Mouse (Mus musculus): ENCODE results near the gene Cxcl17. TPM values are rescaled to one million over a fixed set of nuclear protein-coding genes. Genes with fewer than 3 reads are reported as not detected.
"Not testable (repeated sequence)": the region's sequence is repeated elsewhere in the genome, so short reads cannot be mapped to it uniquely, and the experiment has no call there.

The Cxcl17 gene
- total RNA-seq, 2 experiments from 2014 or later: not detected

DNA sequence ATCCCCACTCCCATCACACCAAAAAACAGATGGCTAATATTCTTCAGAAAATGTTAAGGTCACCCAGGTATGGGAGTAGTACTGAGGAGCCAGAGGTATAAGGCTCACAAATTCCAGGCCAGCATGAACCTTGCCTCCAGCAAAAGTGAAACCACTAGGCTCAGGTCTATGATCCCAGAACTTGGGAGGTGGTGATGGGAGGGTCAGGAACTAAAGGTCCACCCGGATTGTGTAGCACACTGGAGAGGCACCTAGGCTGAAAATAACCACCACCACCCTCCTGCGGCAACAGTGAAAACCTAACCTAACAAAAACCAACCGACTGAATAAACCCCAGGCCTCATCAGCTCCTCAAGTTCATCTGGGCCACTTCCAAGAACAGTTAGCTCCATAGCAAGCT is 15.6 kb upstream of the Cxcl17 start:
- no peak for ATAC-seq (replicated peaks; ENCODE audit: low FRiP score, poor library complexity, severe bottlenecking)

DNA sequence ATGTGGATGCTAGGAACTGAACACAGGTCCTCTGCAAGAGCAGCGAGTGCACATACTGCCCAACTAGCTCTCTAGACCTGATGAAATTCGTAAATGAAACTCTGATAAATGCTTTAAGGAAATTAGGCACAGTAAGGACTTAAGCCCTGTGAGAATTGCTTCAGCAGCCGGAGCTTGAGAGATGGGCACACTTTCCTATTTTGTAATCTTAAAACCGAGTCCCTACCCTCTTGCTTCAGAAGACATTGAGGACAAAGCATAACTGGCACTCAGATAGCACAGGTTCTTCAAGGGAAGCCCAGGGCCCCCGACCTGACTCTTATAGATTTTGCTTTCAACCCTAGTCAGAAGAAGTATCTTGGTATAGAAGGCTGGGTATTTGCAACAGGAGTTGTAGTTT is 14.5 kb upstream of the Cxcl17 start:
- ATAC-seq (replicated peaks; ENCODE audit: low FRiP score, poor library complexity, severe bottlenecking): no peak

DNA sequence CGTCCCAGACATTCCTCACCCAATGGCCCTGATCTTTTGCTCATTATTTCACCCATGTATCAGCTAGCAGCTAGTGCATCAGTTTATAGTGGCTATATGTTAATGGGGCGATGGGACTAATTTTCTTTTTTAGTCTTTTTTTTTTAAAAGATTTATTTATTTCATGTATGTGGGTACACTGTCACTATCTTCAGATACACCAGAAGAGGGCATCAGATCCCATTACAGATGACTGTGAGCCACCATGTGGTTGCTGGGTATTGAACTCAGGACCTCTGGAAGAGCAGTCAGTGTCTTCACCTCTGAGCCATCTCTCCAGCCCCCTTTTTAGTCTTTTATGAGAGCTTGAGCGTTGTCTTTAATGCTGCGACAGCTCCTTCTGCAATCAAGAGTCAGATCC is 13.7 kb upstream of the Cxcl17 start:
- ATAC-seq (replicated peaks; ENCODE audit: low FRiP score, poor library complexity, severe bottlenecking): not testable (repeated sequence)

- peak; percentile 59 for ATAC-seq (replicated peaks; ENCODE audit: low FRiP score, poor library complexity, severe bottlenecking)
Measured at GRCm38 (mm10) chr7:25424429-25424828, 11.7 kb upstream of the Cxcl17 start.

DNA sequence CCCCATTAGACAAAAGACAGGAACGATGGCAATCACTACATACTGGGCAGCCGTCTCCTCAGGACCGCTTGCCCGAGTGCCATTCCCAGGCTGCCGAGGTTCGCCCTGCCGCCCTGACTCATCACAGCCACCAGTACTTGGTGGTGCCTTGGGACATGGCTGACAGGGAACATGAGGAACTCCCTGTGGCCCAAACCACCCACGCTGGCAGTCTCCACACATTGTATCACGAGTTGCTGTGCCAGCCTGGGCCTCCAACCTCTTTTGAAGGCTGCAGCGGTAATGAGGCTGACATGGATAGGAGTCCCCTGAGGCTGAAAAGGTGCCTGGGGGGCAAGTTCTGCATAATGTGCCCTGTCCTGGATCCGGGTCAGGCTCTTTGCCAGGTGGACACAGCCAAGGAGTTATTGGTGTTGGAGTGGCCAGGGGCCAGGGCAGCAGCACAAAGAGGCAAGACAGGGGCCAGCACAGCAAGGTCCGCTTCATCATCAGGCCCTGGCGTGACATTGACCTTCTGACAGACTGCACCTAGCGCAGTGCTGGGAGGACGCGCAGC is 9.7 kb upstream of the Cxcl17 start:
- no peak for ATAC-seq (replicated peaks; ENCODE audit: low FRiP score, poor library complexity, severe bottlenecking)

GRCm38 (mm10) chr7:25419943-25420342 is 7.3 kb upstream of the Cxcl17 start:
- ATAC-seq (replicated peaks; ENCODE audit: low FRiP score, poor library complexity, severe bottlenecking): no peak

GRCm38 (mm10) chr7:25419536-25419935 is 6.8 kb upstream of the Cxcl17 start:
- ATAC-seq (replicated peaks; ENCODE audit: low FRiP score, poor library complexity, severe bottlenecking): no peak

GRCm38 (mm10) chr7:25417597-25417996 is 4.9 kb upstream of the Cxcl17 start:
- ATAC-seq (replicated peaks; ENCODE audit: low FRiP score, poor library complexity, severe bottlenecking): no peak

DNA sequence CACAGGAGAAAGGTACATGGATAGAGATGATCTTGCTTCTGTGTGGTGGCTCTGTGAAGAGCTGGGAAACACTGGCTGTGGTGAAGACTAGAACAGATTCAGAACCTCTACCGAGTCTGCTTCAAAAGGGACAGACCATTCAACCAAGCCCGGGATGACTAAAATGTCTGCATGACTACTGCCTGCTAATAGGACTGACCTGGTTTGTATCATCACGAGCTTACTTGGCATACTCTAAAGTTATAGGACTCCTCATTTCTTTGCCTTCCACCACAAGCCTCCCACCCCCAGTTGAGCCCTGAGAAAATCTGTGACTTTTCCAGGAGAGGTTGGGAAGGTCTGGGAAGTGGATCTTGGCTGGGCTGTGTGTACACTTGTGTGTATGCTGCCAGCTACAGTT is 825 bp downstream of the Cxcl17 start:
- no peak for ATAC-seq (replicated peaks; ENCODE audit: low FRiP score, poor library complexity, severe bottlenecking)

- no peak for ATAC-seq (replicated peaks; ENCODE audit: low FRiP score, poor library complexity, severe bottlenecking)
Measured at GRCm38 (mm10) chr7:25410969-25411615, 1.6 kb downstream of the Cxcl17 start.

DNA sequence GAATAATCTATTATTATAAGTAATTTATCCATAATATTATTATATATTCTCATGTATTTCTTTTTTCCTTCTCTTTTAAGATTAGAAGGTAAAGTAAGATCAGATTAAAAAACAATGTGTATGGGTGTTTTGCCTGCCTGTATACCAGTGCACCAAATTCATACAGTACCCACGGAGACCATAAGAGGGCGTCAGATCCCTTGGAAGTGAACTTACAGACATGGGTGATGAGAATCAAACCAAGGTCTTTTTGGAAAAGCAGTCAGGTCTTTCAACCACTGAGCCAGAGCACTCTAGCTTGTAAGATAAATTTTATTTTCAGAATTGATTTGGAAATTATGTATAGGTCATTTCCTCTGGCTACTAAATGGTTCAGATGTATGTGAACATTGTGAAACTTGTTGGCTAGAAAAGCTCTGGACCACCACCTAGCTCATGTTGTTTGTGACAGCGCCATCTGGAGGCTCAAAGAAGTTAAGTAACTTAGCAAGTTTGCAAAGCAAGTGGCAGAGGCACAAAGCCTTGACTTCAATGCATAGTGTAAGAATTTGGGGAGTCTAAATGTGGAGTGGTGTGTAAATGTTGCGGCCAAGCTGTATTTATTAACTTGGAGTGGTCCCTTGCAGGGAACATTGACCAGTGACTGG is 3.4 kb downstream of the Cxcl17 start:
- no peak for ATAC-seq (replicated peaks; ENCODE audit: low FRiP score, poor library complexity, severe bottlenecking)

GRCm38 (mm10) chr7:25406468-25406867 is 6.2 kb downstream of the Cxcl17 start:
- ATAC-seq (replicated peaks; ENCODE audit: low FRiP score, poor library complexity, severe bottlenecking): no peak

DNA sequence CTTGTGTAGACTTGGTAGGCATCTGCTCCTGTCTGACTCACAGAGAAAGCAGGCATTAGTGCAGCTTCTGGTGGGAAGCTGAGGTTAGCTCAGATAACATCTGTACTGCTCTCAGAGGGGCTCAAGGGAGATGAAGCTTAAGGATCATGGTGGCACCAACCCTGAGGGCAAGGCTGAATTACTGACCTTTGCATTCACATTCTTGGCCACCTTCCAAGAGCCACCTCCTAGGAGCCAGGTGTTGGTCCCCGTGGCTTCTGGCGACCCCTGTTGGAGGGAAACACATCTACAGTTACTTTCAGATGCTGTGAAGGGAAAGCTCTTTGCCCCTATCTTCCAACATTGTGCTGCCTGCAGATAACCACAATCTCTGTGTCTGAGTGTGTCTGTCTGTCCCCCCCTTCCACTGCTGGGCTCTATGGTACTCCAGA is 10.0 kb downstream of the Cxcl17 start:
- ATAC-seq (replicated peaks; ENCODE audit: low FRiP score, poor library complexity, severe bottlenecking): peak; percentile 69

DNA sequence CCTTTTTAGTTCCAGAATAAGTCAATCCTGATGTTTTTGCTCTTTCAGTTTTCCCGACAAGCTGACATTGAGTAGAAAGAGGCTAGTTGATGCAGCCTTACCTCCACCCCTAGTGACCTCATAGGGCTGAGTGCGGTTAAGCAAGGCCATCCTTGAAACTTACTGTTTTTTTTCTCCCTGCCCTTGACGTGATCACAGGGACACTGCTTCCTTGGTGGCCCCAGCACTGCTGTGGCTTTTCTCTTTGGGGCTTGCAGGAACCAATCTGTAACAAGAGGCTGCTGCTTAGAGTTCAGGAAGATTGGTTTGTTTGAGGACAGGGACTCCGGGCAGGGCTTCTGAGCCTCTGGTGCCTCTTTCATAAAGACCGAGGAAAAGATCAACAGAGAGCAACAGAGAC is 10.7 kb downstream of the Cxcl17 start:
- ATAC-seq (replicated peaks; ENCODE audit: low FRiP score, poor library complexity, severe bottlenecking): no peak

GRCm38 (mm10) chr7:25401551-25401950 is 11.1 kb downstream of the Cxcl17 start:
- no peak for ATAC-seq (replicated peaks; ENCODE audit: low FRiP score, poor library complexity, severe bottlenecking)

GRCm38 (mm10) chr7:25399028-25399427 is 13.7 kb downstream of the Cxcl17 start:
- ATAC-seq (replicated peaks; ENCODE audit: low FRiP score, poor library complexity, severe bottlenecking): not testable (repeated sequence)

DNA sequence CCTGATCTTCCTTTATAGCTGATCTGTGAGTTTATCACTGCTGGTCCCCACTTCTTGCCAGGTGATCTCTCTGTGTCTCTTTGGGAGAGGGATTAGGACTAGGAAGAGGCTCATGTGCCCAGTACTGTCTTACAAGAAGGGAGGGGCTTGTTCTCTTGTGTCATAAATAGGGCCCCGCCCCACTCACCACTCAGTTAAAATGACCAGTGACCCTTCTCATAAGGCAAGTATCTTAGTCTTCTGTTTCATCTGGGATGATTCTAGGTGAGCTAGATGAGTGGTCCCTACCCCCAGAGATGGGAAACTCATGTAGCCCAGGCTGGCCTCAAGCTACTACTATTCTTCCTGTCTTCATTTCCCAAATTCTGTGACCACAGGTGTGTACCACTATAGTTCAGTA is 14.1 kb downstream of the Cxcl17 start, which contains the start of gene Lipe:
Lipe (minus strand) TSS at position 101 of the 400 bp plus-strand sequence.
- no peak for ATAC-seq (replicated peaks; ENCODE audit: low FRiP score, poor library complexity, severe bottlenecking)

DNA sequence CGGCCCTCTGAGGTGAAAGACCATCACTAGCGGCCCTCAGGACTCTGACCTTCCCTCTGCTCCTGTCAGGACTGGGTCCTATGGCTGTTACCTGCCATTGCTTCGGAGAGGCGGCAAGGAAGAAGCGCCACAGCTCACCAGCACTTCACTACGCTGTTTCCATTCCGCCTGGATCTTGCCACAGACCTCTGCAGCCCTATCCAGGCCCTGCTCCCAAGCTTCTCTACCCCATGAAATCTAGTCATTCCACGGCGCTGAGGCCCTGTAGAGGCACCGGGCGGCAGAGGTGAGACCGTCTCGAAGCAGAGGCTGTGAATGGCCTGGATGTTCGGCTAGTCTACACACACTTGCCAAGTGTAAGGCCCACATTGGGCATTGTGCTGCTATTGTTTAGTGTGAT is 16.1 kb downstream of the Cxcl17 start:
- no peak for ATAC-seq (replicated peaks; ENCODE audit: low FRiP score, poor library complexity, severe bottlenecking)

GRCm38 (mm10) chr7:25395558-25396521 is 16.8 kb downstream of the Cxcl17 start:
- peak; percentile 97 for ATAC-seq (replicated peaks; ENCODE audit: low FRiP score, poor library complexity, severe bottlenecking)

DNA sequence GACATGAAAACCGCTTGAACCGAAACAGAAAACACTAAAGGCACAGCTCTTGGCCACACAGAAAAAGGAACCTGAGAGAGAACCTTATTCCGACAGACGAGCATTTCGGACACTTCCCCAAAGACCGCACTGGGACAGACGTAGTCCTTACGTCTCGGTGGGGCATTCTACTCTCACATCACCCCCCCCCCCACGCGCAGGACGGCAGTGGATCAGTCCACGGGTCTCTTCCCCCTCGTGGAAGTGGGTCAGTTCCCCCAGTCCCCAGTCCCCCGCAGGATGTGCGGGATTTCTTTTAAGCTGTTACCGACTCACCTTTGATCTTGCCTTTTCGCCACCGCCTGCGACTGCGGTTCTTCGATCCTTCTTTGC is 17.5 kb downstream of the Cxcl17 start:
- peak; percentile 22 for ATAC-seq (replicated peaks; ENCODE audit: low FRiP score, poor library complexity, severe bottlenecking)
